Comparison of ENCODE assay signal across 14 mouse cellular contexts in genomic region chr6:134918769-134919168, GRCm38 (mm10). TPM values are rescaled to one million over a fixed set of nuclear protein-coding genes. Genes with fewer than 3 reads are reported as not detected.
DNase-seq lines count a peak whose midpoint lies in the region; ATAC-seq and TF ChIP-seq lines count a peak whose summit lies in the region.
"Had no signal": no experiment of that assay in that cellular context is flagged by ENCODE, and none has a peak within 500 bp of the region (broad histone marks: within the 10 kb centered on the region; RNA-seq: fewer than 3 reads in every experiment).

No protein-coding gene starts in this region.

- no peak overlapping the region for H3K9ac ChIP-seq in liver, embryonic 11.5 days (ENCODE audit: low read depth, low read length)
- no peak overlapping the region for H3K9ac ChIP-seq in liver, postnatal 0 days (replicated peaks)

- TF ChIP-seq CTCF in liver, postnatal 0 days (IDR thresholded peaks at IDR 0.05; ENCODE audit: low read depth) = no peak
- no peak for TF ChIP-seq CTCF in left cerebral cortex, adult 2 months (IDR thresholded peaks at IDR 0.05)

- ATAC-seq in liver, embryonic 11.5 days (replicated peaks; ENCODE audit: low FRiP score) = no peak
- ATAC-seq in liver, postnatal 0 days = no peak
- ATAC-seq: hindbrain, embryonic 16.5 days had no signal

- H3K36me3 ChIP-seq in heart, embryonic 10.5 days = 0 out of 2 replicates have a peak, but pooled peaks cover 5% of the 10 kb centered on the region
- no peaks in the 10 kb centered on the region; the same call in 1 of the 2 replicates for H3K36me3 ChIP-seq in liver, embryonic 11.5 days (ENCODE audit: control insufficient read depth, insufficient read depth, low read length)
- peaks cover 9% of the 10 kb centered on the region for H3K36me3 ChIP-seq in liver, postnatal 0 days (replicated peaks; ENCODE audit: insufficient read depth, low read length)
- H3K36me3 ChIP-seq in myocyte (ENCODE audit: control insufficient read depth, insufficient read depth) = no peaks in the 10 kb centered on the region
- H3K36me3 ChIP-seq: neural tube, embryonic 12.5 days had no signal

- peaks cover 34% of the 10 kb centered on the region for H3K79me2 ChIP-seq in myocyte (ENCODE audit: control insufficient read depth, insufficient read depth)

- H3K27ac ChIP-seq in heart, embryonic 10.5 days = peak overlapping the region; percentile 96
- H3K27ac ChIP-seq in liver, embryonic 11.5 days (ENCODE audit: low read depth, low read length) = no peak overlapping the region
- no peak overlapping the region for H3K27ac ChIP-seq in liver, postnatal 0 days (ENCODE audit: low read depth)
- no peak overlapping the region for H3K27ac ChIP-seq in left cerebral cortex, adult 2 months
- H3K27ac ChIP-seq: neural tube, embryonic 12.5 days had no signal

- no peak for TF ChIP-seq EP300 in liver, postnatal 0 days (IDR thresholded peaks at IDR 0.05; ENCODE audit: low read depth)

- intact Hi-C loops in left cerebral cortex, adult 2 months (cut with DNase I) = no loop called here

- no peaks in the 10 kb centered on the region for H3K9me3 ChIP-seq in heart, embryonic 10.5 days
- H3K9me3 ChIP-seq in liver, embryonic 11.5 days (ENCODE audit: control insufficient read depth, low read length) = no peaks in the 10 kb centered on the region
- no peaks in the 10 kb centered on the region for H3K9me3 ChIP-seq in liver, postnatal 0 days (ENCODE audit: low read length)
- H3K9me3 ChIP-seq: kidney, embryonic 15.5 days; megakaryocyte, embryonic 14.5 days; neural tube, embryonic 12.5 days had no signal

- 91% methylated on average over 10 of the region's 10 CpGs for WGBS in heart, embryonic 10.5 days
- WGBS in liver, embryonic 11.5 days = 91% methylated on average over 10 of the region's 10 CpGs
- WGBS in liver, postnatal 0 days (ENCODE audit: insufficient replicate concordance) = 79% methylated on average over 10 of the region's 10 CpGs

- no peak overlapping the region for H3ac ChIP-seq in myocyte (ENCODE audit: control insufficient read depth, insufficient read length)

- peaks cover 30% of the 10 kb centered on the region for H3K4me1 ChIP-seq in heart, embryonic 10.5 days
- H3K4me1 ChIP-seq in liver, embryonic 11.5 days (replicated peaks; ENCODE audit: control insufficient read depth, insufficient read depth, low read length) = peaks cover 22% of the 10 kb centered on the region
- peaks cover 36% of the 10 kb centered on the region for H3K4me1 ChIP-seq in liver, postnatal 0 days (ENCODE audit: insufficient read depth)

- H3K4me2 ChIP-seq in liver, embryonic 11.5 days = peak overlapping the region; percentile 99; the same call in 1 of the 2 replicates
- no peak overlapping the region for H3K4me2 ChIP-seq in liver, postnatal 0 days (ENCODE audit: low read depth, low read length)
- no peak overlapping the region for H3K4me2 ChIP-seq in myocyte (ENCODE audit: low read depth)

- no peaks in the 10 kb centered on the region for H3K27me3 ChIP-seq in heart, embryonic 10.5 days (ENCODE audit: insufficient read depth, poor library complexity, severe bottlenecking)
- no peaks in the 10 kb centered on the region for H3K27me3 ChIP-seq in liver, embryonic 11.5 days (replicated peaks; ENCODE audit: control insufficient read depth, insufficient read depth, low read length)
- H3K27me3 ChIP-seq in liver, postnatal 0 days (ENCODE audit: insufficient read depth, low read length) = no peaks in the 10 kb centered on the region
- no peaks in the 10 kb centered on the region for H3K27me3 ChIP-seq in myocyte (ENCODE audit: control insufficient read depth, insufficient read depth, insufficient read length)
- H3K27me3 ChIP-seq: kidney, embryonic 15.5 days; megakaryocyte, embryonic 14.5 days; neural tube, embryonic 12.5 days had no signal

- no peak for DNase-seq in heart, embryonic 10.5 days (ENCODE audit: low spot score)
- no peak for DNase-seq in heart, adult 11 months
- no peak for DNase-seq in liver, embryonic 11.5 days (ENCODE audit: low spot score)
- DNase-seq in liver, postnatal 0 days = no peak
- peak; percentile 37 for DNase-seq in T-cell, adult 2 months (ENCODE audit: low spot score)
- DNase-seq in left cerebral cortex, adult 2 months (ENCODE audit: extremely low spot score in 1 of 2, low spot score in 2 of 2) = no peak
- no peak for DNase-seq in adrenal gland, postnatal 4 days (ENCODE audit: low spot score in 2 of 2)
- DNase-seq: adrenal gland, postnatal 14 days; gastrocnemius, postnatal 10 days had no signal

- TF ChIP-seq POLR2A in myocyte (IDR thresholded peaks at IDR 0.05; ENCODE audit: insufficient read length, low read depth) = no peak

- H3K4me3 ChIP-seq in heart, embryonic 10.5 days = no peak overlapping the region
- H3K4me3 ChIP-seq in liver, embryonic 11.5 days (ENCODE audit: low read depth, low read length) = no peak overlapping the region
- no peak overlapping the region for H3K4me3 ChIP-seq in liver, postnatal 0 days (ENCODE audit: low read depth, low read length)
- peak overlapping the region; percentile 100 for H3K4me3 ChIP-seq in myocyte
- no peak overlapping the region for H3K4me3 ChIP-seq in left cerebral cortex, adult 2 months

TF ChIP-seq in myocyte, 11 proteins besides CTCF, POLR2A, EP300 and RAD21:
- TF ChIP-seq E2F4 (IDR thresholded peaks at IDR 0.05; ENCODE audit: insufficient read depth) (no peak), CEBPB (IDR thresholded peaks at IDR 0.05; ENCODE audit: insufficient read depth, poor library complexity, severe bottlenecking) (no peak)

RNA-seq across cellular contexts. Expression of gene Cdkn1b, which starts 1.4 kb away (rescaled TPM):
- 11.0 and 12.0 TPM in 2 replicates for polyA plus RNA-seq in heart, embryonic 10.5 days (2016; fragmentation: Nextera tagmentation; extraction: Ambion mirVana)
- 8.9 and 9.4 TPM in 2 replicates for polyA plus RNA-seq in liver, embryonic 11.5 days (2014; fragmentation: Nextera tagmentation; extraction: Ambion mirVana)
- 10.9 and 14.1 TPM in 2 replicates for polyA plus RNA-seq in liver, postnatal 0 days (2015; fragmentation: Nextera tagmentation; extraction: Ambion mirVana)
- 27.7 TPM for polyA plus RNA-seq in myocyte (2012; fragmentation: generic; extraction: Trizol)
- total RNA-seq in left cerebral cortex, adult 2 months (2021) = 10 to 100 TPM; 36.8 to 42.3 TPM
- 10 to 100 TPM; 53.4 to 53.8 TPM for total RNA-seq in adrenal gland, postnatal 4 days (2021)

RNA-seq across cellular contexts. Expression of gene Gpr19, which starts 20.4 kb away (rescaled TPM):
- 9.0 and 11.8 TPM in 2 replicates for polyA plus RNA-seq in heart, embryonic 10.5 days (2016; fragmentation: Nextera tagmentation; extraction: Ambion mirVana)
- 6.1 and 9.1 TPM in 2 replicates for polyA plus RNA-seq in liver, embryonic 11.5 days (2014; fragmentation: Nextera tagmentation; extraction: Ambion mirVana)
- polyA plus RNA-seq in liver, postnatal 0 days (2015; fragmentation: Nextera tagmentation; extraction: Ambion mirVana) = 4.6 and 4.8 TPM in 2 replicates
- 2.2 TPM for polyA plus RNA-seq in myocyte (2012; fragmentation: generic; extraction: Trizol)
- 10 to 100 TPM; 22.2 to 26.9 TPM for total RNA-seq in left cerebral cortex, adult 2 months (2021)
- total RNA-seq in adrenal gland, postnatal 4 days (2021) = 10 to 100 TPM; 13.6 to 16.4 TPM
